Mouse (Mus musculus): Measurements from ENCODE around the gene Loxl3. TPM values are rescaled to one million over a fixed set of nuclear protein-coding genes. Genes with fewer than 3 reads are reported as not detected.

The Loxl3 gene
- polyA plus RNA-seq, 1 experiment from 2014 or later = 1.2 TPM

DNA sequence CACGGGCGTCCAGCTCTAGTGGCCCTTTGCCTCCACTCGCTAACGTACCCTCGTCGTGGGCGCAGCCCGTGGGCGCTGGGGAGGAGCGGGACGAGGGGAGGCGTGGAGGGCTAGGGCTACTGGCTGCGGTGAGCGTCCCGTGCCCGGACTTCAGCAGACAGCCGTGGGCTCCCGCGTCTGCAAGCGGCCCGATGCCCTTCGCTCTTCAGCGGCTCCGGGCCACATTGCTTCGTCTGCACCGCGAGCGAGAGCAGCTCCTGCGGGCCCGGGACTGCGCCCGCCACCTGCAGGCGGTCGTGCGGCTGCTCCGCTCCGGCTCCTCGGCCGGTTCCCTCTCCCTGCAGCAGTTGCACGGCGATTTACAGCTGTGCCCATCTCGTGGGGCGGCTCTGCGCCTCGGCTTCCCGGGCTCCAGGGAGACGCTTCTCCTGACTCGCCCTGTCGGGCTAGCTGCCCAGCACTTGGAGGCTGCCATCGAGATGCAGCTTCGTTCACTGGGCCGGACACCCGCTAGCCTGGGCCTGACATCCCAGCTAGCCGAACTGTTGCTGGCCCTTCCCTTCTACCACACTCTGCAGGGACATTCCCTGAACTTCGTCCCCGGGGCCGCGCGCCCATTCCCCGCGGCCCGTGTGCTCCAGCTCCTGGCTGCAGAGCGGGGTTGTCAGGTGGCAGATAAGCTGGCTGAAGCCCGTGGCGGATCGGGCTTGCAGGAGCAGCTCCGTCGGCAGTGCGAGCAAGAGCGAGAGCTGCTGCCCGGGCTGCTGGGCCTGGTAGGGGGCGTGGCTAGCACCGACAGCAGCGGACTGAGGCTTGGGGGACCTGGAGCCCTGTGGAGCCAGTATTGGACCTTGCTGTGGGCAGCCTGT is 67.9 kb downstream of the Loxl3 start:
- no peaks in the 10 kb centered on the region for H3K27me3 ChIP-seq (ENCODE audit: insufficient read depth, low read length)
- DNase-seq (peak; percentile 78), ATAC-seq (peak; percentile 85)
- TF ChIP-seq CTCF (IDR thresholded peaks at IDR 0.05; ENCODE audit: low read depth) = peak; percentile 71
- no peak for TF ChIP-seq EP300 (IDR thresholded peaks at IDR 0.05; ENCODE audit: low read depth)
- 1% methylated on average over 50 of the region's 74 CpGs for WGBS (ENCODE audit: insufficient replicate concordance)
- 0 out of 2 replicates have a peak, but pooled peaks cover 5% of the 10 kb centered on the region for H3K36me3 ChIP-seq (replicated peaks; ENCODE audit: insufficient read depth, low read length)
- no peaks in the 10 kb centered on the region for H3K9me3 ChIP-seq (ENCODE audit: low read length)
- peak overlapping the region; percentile 76 for H3K4me3 ChIP-seq (ENCODE audit: low read depth, low read length)
- H3K27ac ChIP-seq (ENCODE audit: low read depth) = peak overlapping the region; percentile 85
- H3K4me1 ChIP-seq (ENCODE audit: insufficient read depth) = peaks cover 23% of the 10 kb centered on the region
- H3K4me2 ChIP-seq (ENCODE audit: low read depth, low read length) = peak overlapping the region; percentile 100
- peak overlapping the region; percentile 76 for H3K9ac ChIP-seq (replicated peaks)

MicroRNA genes within 50 kb of the gene (microRNA counts, 519-probe panel; counts per million panel counts)
- not detected for microRNA mmu-miR-3470a+mmu-miR-3470b

Small RNA genes within 50 kb of the gene (microRNA-seq; reads per million reads assigned to microRNA genes)
- gene Mir3470a = not detected
- not detected for gene Mir7040

Other genes starting within 250 kb of the Loxl3 start
- 0.08 and 0.12 TPM in 2 replicates for gene Sema4f, start 94.4 kb upstream of the Loxl3 start, polyA plus RNA-seq (2015; fragmentation: Nextera tagmentation; extraction: Ambion mirVana)
- gene M1ap, start 87.3 kb upstream of the Loxl3 start, polyA plus RNA-seq (2015; fragmentation: Nextera tagmentation; extraction: Ambion mirVana) = 3.8 and 4.3 TPM in 2 replicates
- gene Dok1, start 702 bp upstream of the Loxl3 start, polyA plus RNA-seq (2015; fragmentation: Nextera tagmentation; extraction: Ambion mirVana) = 11.3 and 11.8 TPM in 2 replicates
- 175 and 180 TPM in 2 replicates for gene Aup1, start 20.3 kb downstream of the Loxl3 start, polyA plus RNA-seq (2015; fragmentation: Nextera tagmentation; extraction: Ambion mirVana)
- 33.8 and 34.7 TPM in 2 replicates for gene Htra2, start 21.1 kb downstream of the Loxl3 start, polyA plus RNA-seq (2015; fragmentation: Nextera tagmentation; extraction: Ambion mirVana)
- gene Dqx1, start 23.7 kb downstream of the Loxl3 start, polyA plus RNA-seq (2015; fragmentation: Nextera tagmentation; extraction: Ambion mirVana) = 7.5 and 8.2 TPM in 2 replicates
- not detected in 2 replicates for gene Tlx2, start 36.1 kb downstream of the Loxl3 start, polyA plus RNA-seq (2015; fragmentation: Nextera tagmentation; extraction: Ambion mirVana)
- 11.6 and 11.7 TPM in 2 replicates for gene Pcgf1, start 43.7 kb downstream of the Loxl3 start, polyA plus RNA-seq (2015; fragmentation: Nextera tagmentation; extraction: Ambion mirVana)
- gene Lbx2, start 52.2 kb downstream of the Loxl3 start, polyA plus RNA-seq (2015; fragmentation: Nextera tagmentation; extraction: Ambion mirVana) = 0.40 and 0.51 TPM in 2 replicates
- 0.54 and 0.71 TPM in 2 replicates for gene Ccdc142, start 67.4 kb downstream of the Loxl3 start, polyA plus RNA-seq (2015; fragmentation: Nextera tagmentation; extraction: Ambion mirVana)
- gene Gm42688, start 67.4 kb downstream of the Loxl3 start, polyA plus RNA-seq (2015; fragmentation: Nextera tagmentation; extraction: Ambion mirVana) = 0.85 and 0.92 TPM in 2 replicates
- gene Mrpl53, start 74.9 kb downstream of the Loxl3 start, polyA plus RNA-seq (2015; fragmentation: Nextera tagmentation; extraction: Ambion mirVana) = 88.3 and 90.2 TPM in 2 replicates
- 21.4 and 21.5 TPM in 2 replicates for gene Mogs, start 81.3 kb downstream of the Loxl3 start, polyA plus RNA-seq (2015; fragmentation: Nextera tagmentation; extraction: Ambion mirVana)
- gene Wbp1, start 87.4 kb downstream of the Loxl3 start, polyA plus RNA-seq (2015; fragmentation: Nextera tagmentation; extraction: Ambion mirVana) = 21.0 and 22.0 TPM in 2 replicates
- 5.1 and 5.7 TPM in 2 replicates for gene Ino80b, start 91.3 kb downstream of the Loxl3 start, polyA plus RNA-seq (2015; fragmentation: Nextera tagmentation; extraction: Ambion mirVana)
- gene Rtkn, start 101.3 kb downstream of the Loxl3 start, polyA plus RNA-seq (2015; fragmentation: Nextera tagmentation; extraction: Ambion mirVana) = 7.0 and 7.1 TPM in 2 replicates
- gene Wdr54, start 122.2 kb downstream of the Loxl3 start, polyA plus RNA-seq (2015; fragmentation: Nextera tagmentation; extraction: Ambion mirVana) = 0.17 and 0.20 TPM in 2 replicates
- 0.25 and 0.27 TPM in 2 replicates for gene 1700003E16Rik, start 122.2 kb downstream of the Loxl3 start, polyA plus RNA-seq (2015; fragmentation: Nextera tagmentation; extraction: Ambion mirVana)
- 13.2 and 14.7 TPM in 2 replicates for gene Dctn1, start 131.7 kb downstream of the Loxl3 start, polyA plus RNA-seq (2015; fragmentation: Nextera tagmentation; extraction: Ambion mirVana)
- gene Slc4a5, start 185.7 kb downstream of the Loxl3 start, polyA plus RNA-seq (2015; fragmentation: Nextera tagmentation; extraction: Ambion mirVana) = 0.04 and 0.05 TPM in 2 replicates